Mouse (Mus musculus): ENCODE measurements around the gene 4930503B20Rik.

GRCm38 (mm10) chr3:146683095-146683494, 32.0 kb upstream of the 4930503B20Rik start:
- TF ChIP-seq CTCF (IDR thresholded peaks at IDR 0.05; ENCODE audit: extremely low read depth, insufficient read depth, low read length) (no peak), POLR2A (IDR thresholded peaks at IDR 0.05; ENCODE audit: extremely low read depth, insufficient read depth, low read length) (no peak)
